Mouse (Mus musculus): ENCODE measurements at regions not wholly inside any gene's neighbourhood (a gene's known extent, or its start where the extent isn't known, plus 50 kb on each side); places are given as distances from the start of the nearest gene placed in this dataset.
"Not testable (repeated sequence)": the region's sequence is repeated elsewhere in the genome, so short reads cannot be mapped to it uniquely, and the experiment has no call there.

- DNase-seq (ENCODE audit: low read depth, low spot score) = no peak
Observed at GRCm38 (mm10) chr13:73035336-73035940, 224.8 kb upstream of the Irx4 start.

- DNase-seq (ENCODE audit: low read depth, low spot score) = no peak
Observed at GRCm38 (mm10) chr13:73039731-73040130, 220.5 kb upstream of the Irx4 start.

- DNase-seq (ENCODE audit: low read depth, low spot score) = no peak
Observed at GRCm38 (mm10) chr13:73041233-73042040, 218.8 kb upstream of the Irx4 start.

DNA sequence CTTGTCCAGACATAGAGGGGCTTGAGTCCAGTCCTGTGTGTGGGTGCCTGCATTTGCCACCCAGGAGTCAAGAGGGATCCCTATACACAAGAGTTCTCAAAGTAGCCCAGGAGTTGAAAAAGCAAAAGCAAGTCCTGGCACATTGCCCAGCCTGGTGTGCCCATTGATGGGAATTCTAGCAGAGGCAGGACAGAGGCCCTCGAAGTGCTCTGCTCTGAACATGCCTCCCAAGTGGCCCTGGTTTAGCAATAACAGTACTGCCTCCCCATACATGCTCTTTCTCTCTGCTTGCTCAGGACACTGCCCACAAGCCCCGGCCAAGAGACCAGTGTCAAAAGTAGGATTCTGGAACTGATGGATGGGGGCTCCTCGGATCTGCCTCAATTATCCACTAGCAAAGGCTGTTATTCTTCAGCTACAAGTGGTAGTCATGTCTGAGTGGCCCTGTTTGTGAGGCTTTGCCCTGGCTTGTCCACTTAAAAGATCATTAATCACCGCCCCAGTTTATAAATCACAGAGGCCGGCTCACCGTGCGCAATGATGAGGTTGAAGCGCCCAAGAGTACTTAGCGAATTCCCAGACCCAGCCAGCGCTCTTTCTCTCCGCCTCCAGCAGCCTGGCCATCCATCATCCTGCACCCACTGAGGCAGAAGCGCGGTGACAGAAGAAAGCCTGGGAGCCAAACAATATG is 190.3 kb upstream of the Irx4 start:
- no peak for DNase-seq (ENCODE audit: low read depth, low spot score)

- no peak for DNase-seq (ENCODE audit: low read depth, low spot score)
Observed at GRCm38 (mm10) chr13:73070531-73070908, 189.8 kb upstream of the Irx4 start.

DNA sequence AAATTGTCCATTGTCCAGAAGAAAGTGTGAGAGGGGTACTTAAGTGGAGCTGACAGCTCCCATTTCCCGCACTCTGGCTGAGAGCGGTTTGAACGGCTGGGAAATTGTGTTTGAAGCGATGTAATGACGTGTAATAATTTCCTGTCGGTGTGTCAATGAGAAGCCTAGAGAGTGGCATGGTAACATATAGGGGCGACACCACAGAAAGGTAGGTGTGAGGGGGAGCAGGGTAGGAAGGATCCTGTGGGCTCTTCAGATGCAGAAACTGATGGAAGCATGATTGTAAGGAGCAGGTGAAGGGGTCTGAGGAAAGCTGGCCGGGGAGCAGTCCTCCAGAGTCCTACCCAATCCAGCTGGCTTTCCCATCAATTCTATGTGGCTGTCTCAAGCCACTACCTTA is 189.2 kb upstream of the Irx4 start:
- no peak for DNase-seq (ENCODE audit: low read depth, low spot score)

GRCm38 (mm10) chr13:73071854-73072852 is 188.1 kb upstream of the Irx4 start:
- DNase-seq (ENCODE audit: low read depth, low spot score) = no peak

- no peak for DNase-seq (ENCODE audit: low read depth, low spot score)
Observed at GRCm38 (mm10) chr13:73077866-73078430, 182.3 kb upstream of the Irx4 start.

- DNase-seq (ENCODE audit: low read depth, low spot score) = not testable (repeated sequence)
Observed at GRCm38 (mm10) chr13:73087815-73088214, 172.5 kb upstream of the Irx4 start.

DNA sequence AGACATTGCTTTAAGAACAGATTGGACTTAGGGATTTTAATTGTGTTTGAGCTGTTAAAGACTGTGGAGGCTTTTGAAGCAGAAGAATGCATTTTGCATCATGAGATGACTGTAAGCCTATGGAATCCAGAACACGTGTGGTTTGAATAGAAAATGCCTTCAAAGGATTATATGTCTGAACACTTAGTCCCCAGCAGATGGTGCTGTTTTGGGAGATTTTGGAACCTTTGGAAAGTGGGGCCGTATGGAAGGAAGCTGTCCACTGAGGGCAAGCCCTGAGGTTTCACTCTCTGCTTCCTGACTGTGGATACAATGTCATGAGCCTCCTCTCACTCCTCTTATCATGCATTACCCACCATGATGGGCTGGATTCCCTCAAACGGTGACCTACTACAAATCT is 168.4 kb upstream of the Irx4 start:
- no peak for DNase-seq (ENCODE audit: low read depth, low spot score)

GRCm38 (mm10) chr13:73097502-73097901 is 162.8 kb upstream of the Irx4 start:
- no peak for DNase-seq (ENCODE audit: low read depth, low spot score)

DNA sequence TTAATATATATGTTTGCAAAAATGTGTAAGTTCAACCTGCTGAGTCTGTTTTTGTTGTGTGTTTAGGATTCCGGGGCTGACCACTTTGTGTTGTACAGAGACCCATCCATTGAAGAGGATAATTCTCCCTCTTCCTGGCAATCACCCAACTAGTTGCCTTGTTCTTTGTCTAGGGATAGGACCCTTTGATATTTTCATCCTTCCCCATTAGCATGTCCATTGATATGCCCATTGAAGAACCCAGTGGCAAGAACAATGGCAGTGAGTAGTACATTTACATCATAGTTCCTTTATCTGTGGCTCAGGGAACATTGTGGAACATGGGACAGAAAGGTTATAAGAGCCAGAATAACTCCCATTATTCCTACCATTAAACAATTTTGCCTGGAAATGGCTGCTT is 160.9 kb upstream of the Irx4 start:
- no peak for DNase-seq (ENCODE audit: low read depth, low spot score)

DNA sequence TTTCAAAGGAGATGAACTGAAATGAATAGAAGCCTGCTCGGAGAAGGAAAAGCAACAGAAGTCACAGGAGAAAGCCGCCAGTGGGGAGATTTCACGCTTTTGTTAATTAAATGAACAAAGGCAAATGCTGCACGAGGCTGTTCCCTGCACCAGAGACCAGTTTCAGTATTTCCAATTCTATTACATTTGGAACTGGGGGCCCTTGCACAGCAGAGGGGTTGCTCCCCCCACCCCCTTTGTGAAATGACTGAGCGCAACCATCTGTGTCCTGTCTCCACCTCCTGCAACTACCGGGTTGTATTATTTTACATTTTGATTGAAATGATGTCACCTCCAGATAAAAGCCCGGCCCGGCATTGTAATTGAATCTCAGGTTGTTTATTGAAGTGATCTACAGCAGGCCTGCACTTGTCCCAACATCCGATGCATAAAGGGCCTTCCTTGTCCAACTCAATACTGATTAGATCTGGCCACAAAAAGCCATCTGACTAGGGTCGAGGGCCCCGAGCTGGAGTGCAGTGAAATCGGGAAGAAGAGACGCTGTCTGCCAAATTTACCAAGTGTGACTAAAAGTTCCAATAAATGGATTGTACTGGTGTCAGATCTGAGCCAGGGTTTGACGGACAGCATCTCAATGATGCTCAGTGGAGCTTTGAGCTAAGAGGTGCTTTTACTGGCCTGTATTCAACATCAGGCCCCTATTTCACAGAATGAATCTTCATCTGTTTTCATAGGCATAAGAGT is 152.9 kb upstream of the Irx4 start:
- DNase-seq (ENCODE audit: low read depth, low spot score) = no peak

- no peak for DNase-seq (ENCODE audit: low read depth, low spot score)
Observed at GRCm38 (mm10) chr13:73116822-73117632, 143.3 kb upstream of the Irx4 start.

GRCm38 (mm10) chr13:73117633-73118076 is 142.6 kb upstream of the Irx4 start:
- DNase-seq (ENCODE audit: low read depth, low spot score) = no peak

DNA sequence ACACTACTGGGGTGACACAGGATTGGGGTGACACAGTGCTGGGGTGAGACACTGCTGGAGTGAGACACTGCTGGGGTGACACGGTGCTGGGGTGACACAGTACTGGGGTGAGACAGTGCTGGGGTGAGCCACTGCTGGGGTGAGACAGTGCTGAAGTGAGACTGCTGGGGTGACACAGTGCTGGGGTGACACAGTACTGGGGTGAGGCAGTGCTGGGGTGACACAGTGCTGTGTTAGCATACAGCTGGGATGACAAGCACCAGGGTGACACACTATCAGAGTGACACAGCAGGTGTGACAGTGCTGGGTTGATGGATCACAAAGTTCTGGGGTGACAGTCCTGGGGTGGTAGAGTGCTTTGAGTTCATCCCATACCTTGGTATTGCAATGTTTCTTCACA is 137.3 kb upstream of the Irx4 start:
- DNase-seq (ENCODE audit: low read depth, low spot score) = no peak

GRCm38 (mm10) chr13:73131270-73131669 is 129.0 kb upstream of the Irx4 start:
- no peak for DNase-seq (ENCODE audit: low read depth, low spot score)

GRCm38 (mm10) chr13:73132746-73133145 is 127.5 kb upstream of the Irx4 start:
- no peak for DNase-seq (ENCODE audit: low read depth, low spot score)

DNA sequence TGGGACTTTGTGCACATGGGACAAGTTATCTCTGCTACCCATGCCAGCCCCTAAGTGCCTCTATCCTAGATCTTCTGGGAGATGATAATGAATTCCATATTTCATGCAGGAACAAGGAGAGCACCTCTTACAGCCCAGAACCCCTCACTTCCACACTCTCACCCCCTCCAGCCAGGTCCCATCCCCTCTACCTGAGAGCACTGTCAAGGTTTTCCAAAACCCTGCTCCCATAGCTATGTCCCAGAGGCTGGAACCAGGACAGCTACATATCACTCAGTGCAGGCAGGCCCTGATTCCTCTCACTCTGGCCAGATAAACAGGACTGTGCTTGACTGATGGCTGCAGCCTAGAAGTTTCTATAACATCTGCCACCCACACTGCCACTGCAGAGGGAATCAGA is 125.3 kb upstream of the Irx4 start:
- no peak for DNase-seq (ENCODE audit: low read depth, low spot score)

GRCm38 (mm10) chr13:73141302-73141701 is 119.0 kb upstream of the Irx4 start:
- DNase-seq (ENCODE audit: low read depth, low spot score) = no peak
